Mouse (Mus musculus) forebrain, embryonic 12.5 days (tissue): Measurements from ENCODE around the gene Adgra3. TPM values are rescaled to one million over a fixed set of nuclear protein-coding genes. Genes with fewer than 3 reads are reported as not detected.

Experiments
- ATAC-seq: fragments of 200-750 bp; cut with Nextera tagmentation; 2 replicates; pipeline ENCODE4 v1.8.0; 2017; ENCODE audit warnings: moderate TSS enrichment; ENCODE audit not compliant: low FRiP score
- H3K27ac ChIP-seq: fragments of 300-500 bp; sonication (generic); 2 replicates; pipeline ENCODE4 v1.5.1; 2016; ENCODE audit warnings: mild to moderate bottlenecking
- H3K27me3 ChIP-seq: fragments of 300-500 bp; sonication (generic); 2 replicates; pipeline ENCODE4 v1.6.1; 2016; ENCODE audit warnings: mild to moderate bottlenecking
- H3K36me3 ChIP-seq: fragments of 300-500 bp; sonication (generic); replicated peaks from 2 replicates; pipeline ENCODE4 v1.6.1; 2016; ENCODE audit warnings: mild to moderate bottlenecking
- H3K4me1 ChIP-seq: fragments of 300-500 bp; sonication (generic); 2 replicates; pipeline ENCODE4 v1.6.1; 2016
- H3K4me2 ChIP-seq: fragments of 300-500 bp; sonication (generic); 2 replicates; pipeline ENCODE4 v1.6.1; 2016; ENCODE audit warnings: mild to moderate bottlenecking, moderate library complexity
- H3K4me3 ChIP-seq: fragments of 300-500 bp; sonication (generic); replicated peaks from 2 replicates; pipeline ENCODE4 v1.5.1; 2016; ENCODE audit warnings: mild to moderate bottlenecking
- H3K9ac ChIP-seq: fragments of 300-500 bp; sonication (generic); 2 replicates; pipeline ENCODE4 v1.6.1; 2016; ENCODE audit warnings: mild to moderate bottlenecking
- H3K9me3 ChIP-seq: fragments of 300-500 bp; sonication (generic); 2 replicates; pipeline ENCODE4 v1.6.1; 2016
- WGBS: fragments of 180-500 bp; shearing (Covaris S2); methylation state at CpG from one replicate; pipeline ENCODE4 v1.1.7; 2016; 5-methylcytosine and 5-hydroxymethylcytosine counted together
- polyA plus RNA-seq: library from polyadenylated mRNA; unstranded; fragments of >200 nt; fragmentation: Nextera tagmentation; extraction: Ambion mirVana; gene quantifications from 2 replicates; pipeline ENCODE4 v1.2.1, GENCODE M21; 2016

The Adgra3 gene
- polyA plus RNA-seq, 1 experiment from 2014 or later, result 48.2 TPM

GRCm38 (mm10) chr5:50029662-50030061, 29.1 kb downstream of the Adgra3 start:
- Histone ChIP-seq H3K27ac (no peak overlapping the region), H3K4me1 (peaks cover 37% of the 10 kb centered on the region), H3K27me3 (no peaks in the 10 kb centered on the region), H3K9me3 (no peaks in the 10 kb centered on the region), H3K9ac (no peak overlapping the region), H3K4me2 (no peak overlapping the region), H3K36me3 (peaks cover 2% of the 10 kb centered on the region), H3K4me3 (no peak overlapping the region)
- WGBS, result 92% methylated on average over 6 of the region's 6 CpGs
- ATAC-seq, result no peak

- ATAC-seq, result no peak
- H3K27ac ChIP-seq, result no peak overlapping the region
- H3K4me2 ChIP-seq, result no peak overlapping the region
- H3K27me3 ChIP-seq, result no peaks in the 10 kb centered on the region
- H3K4me1 ChIP-seq, result peaks cover 24% of the 10 kb centered on the region
- H3K9me3 ChIP-seq, result no peaks in the 10 kb centered on the region
- WGBS, result 71% methylated on average over 5 of the region's 5 CpGs
- H3K36me3 ChIP-seq, result peaks cover 20% of the 10 kb centered on the region
- H3K9ac ChIP-seq, result no peak overlapping the region
- H3K4me3 ChIP-seq, result no peak overlapping the region
Measured at GRCm38 (mm10) chr5:50027561-50027960, 31.2 kb downstream of the Adgra3 start.

GRCm38 (mm10) chr5:50027001-50027400, 31.8 kb downstream of the Adgra3 start:
- Histone ChIP-seq H3K4me1 (peaks cover 24% of the 10 kb centered on the region), H3K4me2 (no peak overlapping the region), H3K9ac (no peak overlapping the region), H3K4me3 (no peak overlapping the region), H3K27ac (no peak overlapping the region), H3K27me3 (no peaks in the 10 kb centered on the region), H3K9me3 (no peaks in the 10 kb centered on the region), H3K36me3 (peaks cover 22% of the 10 kb centered on the region)
- ATAC-seq, result no peak
- 73% methylated on average over 7 of the region's 7 CpGs for WGBS

- Histone ChIP-seq H3K4me1 (peaks cover 24% of the 10 kb centered on the region), H3K4me2 (no peak overlapping the region), H3K27ac (no peak overlapping the region), H3K4me3 (no peak overlapping the region), H3K36me3 (peaks cover 22% of the 10 kb centered on the region), H3K9ac (no peak overlapping the region), H3K27me3 (no peaks in the 10 kb centered on the region), H3K9me3 (no peaks in the 10 kb centered on the region)
- no peak for ATAC-seq
- WGBS, result 85% methylated on average over 3 of the region's 3 CpGs
Measured at GRCm38 (mm10) chr5:50026148-50026547, 32.7 kb downstream of the Adgra3 start.

GRCm38 (mm10) chr5:50024097-50024496, 34.7 kb downstream of the Adgra3 start:
- H3K4me3 ChIP-seq, result no peak overlapping the region
- no peaks in the 10 kb centered on the region for H3K27me3 ChIP-seq
- no peak overlapping the region for H3K4me2 ChIP-seq
- H3K4me1 ChIP-seq, result peaks cover 24% of the 10 kb centered on the region
- H3K27ac ChIP-seq, result no peak overlapping the region
- H3K9me3 ChIP-seq, result no peaks in the 10 kb centered on the region
- 85% methylated on average over 6 of the region's 6 CpGs for WGBS
- peaks cover 22% of the 10 kb centered on the region for H3K36me3 ChIP-seq
- H3K9ac ChIP-seq, result no peak overlapping the region
- no peak for ATAC-seq

GRCm38 (mm10) chr5:50015987-50016587, 42.7 kb downstream of the Adgra3 start:
- no peak overlapping the region for H3K4me3 ChIP-seq
- H3K9ac ChIP-seq, result no peak overlapping the region
- peaks cover 12% of the 10 kb centered on the region; the same call in 1 of the 2 replicates for H3K36me3 ChIP-seq
- no peaks in the 10 kb centered on the region for H3K9me3 ChIP-seq
- 84% methylated on average over 5 of the region's 5 CpGs for WGBS
- no peak overlapping the region for H3K27ac ChIP-seq
- no peak for ATAC-seq
- peaks cover 15% of the 10 kb centered on the region for H3K4me1 ChIP-seq
- 0 out of 2 replicates have a peak, but pooled peaks cover 7% of the 10 kb centered on the region for H3K27me3 ChIP-seq
- H3K4me2 ChIP-seq, result no peak overlapping the region

GRCm38 (mm10) chr5:50015147-50015697, 43.6 kb downstream of the Adgra3 start:
- H3K4me3 ChIP-seq, result no peak overlapping the region
- 9% methylated on average over 5 of the region's 5 CpGs for WGBS
- no peak overlapping the region for H3K9ac ChIP-seq
- no peak overlapping the region for H3K4me2 ChIP-seq
- H3K27me3 ChIP-seq, result 0 out of 2 replicates have a peak, but pooled peaks cover 7% of the 10 kb centered on the region
- peak; percentile 40; the same call in 1 of the 2 replicates for ATAC-seq
- H3K27ac ChIP-seq, result no peak overlapping the region
- peaks cover 15% of the 10 kb centered on the region for H3K4me1 ChIP-seq
- peaks cover 12% of the 10 kb centered on the region; the same call in 1 of the 2 replicates for H3K36me3 ChIP-seq
- H3K9me3 ChIP-seq, result no peaks in the 10 kb centered on the region

- H3K4me2 ChIP-seq, result no peak overlapping the region
- H3K4me1 ChIP-seq, result peaks cover 15% of the 10 kb centered on the region
- no peak overlapping the region for H3K27ac ChIP-seq
- no peak overlapping the region for H3K9ac ChIP-seq
- 31% methylated on average over 7 of the region's 7 CpGs for WGBS
- no peak for ATAC-seq
- H3K4me3 ChIP-seq, result no peak overlapping the region
- 0 out of 2 replicates have a peak, but pooled peaks cover 7% of the 10 kb centered on the region for H3K27me3 ChIP-seq
- H3K9me3 ChIP-seq, result no peaks in the 10 kb centered on the region
- H3K36me3 ChIP-seq, result peaks cover 12% of the 10 kb centered on the region; the same call in 1 of the 2 replicates
Measured at GRCm38 (mm10) chr5:50014658-50015057, 44.1 kb downstream of the Adgra3 start.

GRCm38 (mm10) chr5:50013965-50014364, 44.8 kb downstream of the Adgra3 start:
- H3K9me3 ChIP-seq, result no peaks in the 10 kb centered on the region
- 74% methylated on average over 4 of the region's 4 CpGs for WGBS
- no peak for ATAC-seq

GRCm38 (mm10) chr5:50008841-50009240, 50.0 kb downstream of the Adgra3 start:
- Histone ChIP-seq H3K27me3 (no peaks in the 10 kb centered on the region), H3K9me3 (no peaks in the 10 kb centered on the region), H3K4me2 (no peak overlapping the region), H3K36me3 (peaks cover 30% of the 10 kb centered on the region), H3K4me3 (no peak overlapping the region), H3K27ac (no peak overlapping the region), H3K9ac (no peak overlapping the region), H3K4me1 (no peaks in the 10 kb centered on the region)
- ATAC-seq, result no peak
- WGBS, result 57% methylated on average over 4 of the region's 4 CpGs

More at GRCm38 (mm10) chr5:50013965-50014364, 44.8 kb downstream of the Adgra3 start:
- peaks cover 15% of the 10 kb centered on the region for H3K4me1 ChIP-seq
- no peak overlapping the region for H3K27ac ChIP-seq
- H3K36me3 ChIP-seq, result peaks cover 17% of the 10 kb centered on the region
- no peak overlapping the region for H3K4me2 ChIP-seq
- 0 out of 2 replicates have a peak, but pooled peaks cover 7% of the 10 kb centered on the region for H3K27me3 ChIP-seq
- H3K4me3 ChIP-seq, result no peak overlapping the region
- no peak overlapping the region for H3K9ac ChIP-seq

- Histone ChIP-seq H3K27me3 (no peaks in the 10 kb centered on the region), H3K9ac (no peak overlapping the region), H3K4me1 (no peaks in the 10 kb centered on the region), H3K27ac (no peak overlapping the region), H3K36me3 (peaks cover 24% of the 10 kb centered on the region), H3K4me2 (no peak overlapping the region), H3K4me3 (no peak overlapping the region), H3K9me3 (no peaks in the 10 kb centered on the region)
- WGBS, result 86% methylated on average over 9 of the region's 9 CpGs
- no peak for ATAC-seq
Measured at GRCm38 (mm10) chr5:50006915-50007658, 51.7 kb downstream of the Adgra3 start.

GRCm38 (mm10) chr5:50002269-50002668, 56.5 kb downstream of the Adgra3 start:
- Histone ChIP-seq H3K36me3 (peaks cover 24% of the 10 kb centered on the region), H3K9me3 (no peaks in the 10 kb centered on the region), H3K27me3 (no peaks in the 10 kb centered on the region), H3K9ac (no peak overlapping the region), H3K4me2 (no peak overlapping the region), H3K27ac (no peak overlapping the region), H3K4me1 (no peaks in the 10 kb centered on the region), H3K4me3 (no peak overlapping the region)
- ATAC-seq, result peak; percentile 52; the same call in 1 of the 2 replicates
- WGBS, result 84% methylated on average over 6 of the region's 6 CpGs
